Mouse (Mus musculus) monocyte, adult 5-6 weeks (primary cell): Measurements from ENCODE around the gene Nfib. TPM values are rescaled to one million over a fixed set of nuclear protein-coding genes. Genes with fewer than 3 reads are reported as not detected.

ENCODE experiments used
- ATAC-seq: fragments of 153-309, 156-312 bp; replicated peaks from 2 replicates; pipeline ENCODE4 v1.8.0; 2017; ENCODE audit warnings: mild to moderate bottlenecking; ENCODE audit not compliant: low TSS enrichment, insufficient number of reproducible peaks, severe bottlenecking, poor library complexity, low FRiP score
- total RNA-seq: library from RNA; stranded (forward); fragments of 200-1000, 200-491, 200-594 nt; gene quantifications from 3 replicates; pipeline ENCODE4 v1.2.3, GENCODE M21; 2017

The Nfib gene
- total RNA-seq, 1 experiment from 2014 or later, result 0.29 TPM

DNA sequence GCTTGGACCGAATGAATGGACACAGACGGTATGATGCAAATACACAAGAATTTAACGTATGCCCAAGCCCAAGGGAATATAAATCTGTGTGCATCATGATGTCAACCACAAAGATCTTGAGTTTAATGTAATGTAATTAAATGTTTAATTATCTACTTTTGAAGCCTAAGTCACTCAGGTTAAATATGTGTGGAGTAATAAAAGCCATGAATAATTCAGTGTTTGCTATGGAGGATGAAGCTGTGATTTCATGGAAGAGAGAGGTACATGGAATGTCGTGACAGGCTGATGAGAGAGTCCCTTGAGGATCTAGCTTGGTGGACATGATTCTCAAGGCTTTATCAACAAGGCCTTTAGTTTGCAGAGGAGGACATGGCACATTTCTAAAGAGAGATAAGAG lies 67.9 kb downstream of the Nfib start:
- no peak for ATAC-seq

DNA sequence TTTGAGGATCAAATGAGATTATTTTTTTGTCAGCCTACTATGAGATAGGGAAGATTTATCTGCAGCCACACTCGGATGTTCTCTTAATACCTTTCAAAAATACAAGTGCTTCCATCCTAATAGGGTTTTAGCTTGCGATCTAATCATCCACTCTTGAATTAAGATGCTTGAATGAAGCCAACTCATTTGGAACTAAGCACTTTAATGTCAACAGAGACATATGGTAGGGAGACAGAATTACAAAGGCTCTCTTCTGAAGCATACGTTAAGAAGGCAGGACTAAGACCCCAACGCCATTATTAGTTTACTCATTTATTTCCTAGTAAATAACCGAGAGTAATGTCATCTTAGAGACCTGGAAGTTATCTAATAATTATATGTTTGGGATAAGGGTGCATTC lies 68.9 kb downstream of the Nfib start:
- ATAC-seq, result no peak

DNA sequence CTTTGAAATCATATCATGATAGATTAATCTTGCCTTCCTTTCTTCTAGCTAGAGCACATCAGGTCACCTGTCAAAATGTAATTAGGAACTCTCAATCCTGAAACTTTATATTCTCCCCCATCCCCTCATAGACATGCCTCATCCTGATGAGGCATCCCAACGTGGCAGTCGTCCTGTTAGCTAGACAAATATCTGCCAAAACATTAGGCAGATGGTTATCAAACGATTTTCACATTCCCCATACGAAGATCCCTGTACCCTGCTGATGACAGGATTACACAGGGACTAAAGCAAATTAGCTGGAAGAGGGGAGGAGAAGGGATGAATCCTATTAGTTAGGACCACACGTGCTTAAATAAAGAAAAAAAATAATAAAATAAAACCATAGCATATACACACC lies 69.7 kb downstream of the Nfib start:
- ATAC-seq, result no peak

DNA sequence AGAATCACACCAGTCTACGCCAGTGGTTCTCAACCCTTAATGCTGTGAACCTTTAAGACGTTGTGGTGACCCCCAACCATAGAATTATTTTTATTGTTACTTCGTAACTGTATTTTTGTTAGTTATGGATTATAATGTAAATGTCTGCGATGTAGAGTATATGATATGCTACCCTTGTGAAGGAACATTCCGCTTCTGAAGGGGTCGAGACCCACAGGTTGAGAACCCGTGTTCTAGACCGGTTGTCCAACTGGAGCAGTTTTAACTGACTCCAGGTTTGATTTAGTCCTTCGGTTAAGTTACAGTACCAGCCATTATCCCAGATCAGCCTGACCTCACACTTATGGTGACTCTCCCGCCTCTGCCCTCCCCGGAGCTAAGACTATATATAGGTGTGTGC lies 70.4 kb downstream of the Nfib start:
- ATAC-seq, result no peak

DNA sequence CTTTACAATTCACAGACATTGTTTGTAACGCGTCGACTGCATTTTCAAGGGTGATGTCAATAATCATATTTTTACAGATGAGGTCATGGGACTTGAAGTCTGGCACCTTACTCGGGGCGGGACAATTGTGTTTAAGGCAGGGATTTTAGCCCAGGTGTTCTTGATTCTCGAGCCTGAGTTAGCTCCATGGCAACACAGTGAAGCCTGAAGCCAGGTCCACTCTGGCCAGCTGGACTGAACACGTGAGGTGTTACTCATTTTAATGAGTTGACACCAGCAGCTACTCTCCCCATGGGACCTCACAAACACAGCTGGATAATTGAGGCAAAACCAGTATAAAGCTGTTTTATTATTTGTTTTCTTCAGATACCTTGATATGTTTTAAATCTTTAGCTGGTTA lies 71.2 kb downstream of the Nfib start:
- no peak for ATAC-seq

DNA sequence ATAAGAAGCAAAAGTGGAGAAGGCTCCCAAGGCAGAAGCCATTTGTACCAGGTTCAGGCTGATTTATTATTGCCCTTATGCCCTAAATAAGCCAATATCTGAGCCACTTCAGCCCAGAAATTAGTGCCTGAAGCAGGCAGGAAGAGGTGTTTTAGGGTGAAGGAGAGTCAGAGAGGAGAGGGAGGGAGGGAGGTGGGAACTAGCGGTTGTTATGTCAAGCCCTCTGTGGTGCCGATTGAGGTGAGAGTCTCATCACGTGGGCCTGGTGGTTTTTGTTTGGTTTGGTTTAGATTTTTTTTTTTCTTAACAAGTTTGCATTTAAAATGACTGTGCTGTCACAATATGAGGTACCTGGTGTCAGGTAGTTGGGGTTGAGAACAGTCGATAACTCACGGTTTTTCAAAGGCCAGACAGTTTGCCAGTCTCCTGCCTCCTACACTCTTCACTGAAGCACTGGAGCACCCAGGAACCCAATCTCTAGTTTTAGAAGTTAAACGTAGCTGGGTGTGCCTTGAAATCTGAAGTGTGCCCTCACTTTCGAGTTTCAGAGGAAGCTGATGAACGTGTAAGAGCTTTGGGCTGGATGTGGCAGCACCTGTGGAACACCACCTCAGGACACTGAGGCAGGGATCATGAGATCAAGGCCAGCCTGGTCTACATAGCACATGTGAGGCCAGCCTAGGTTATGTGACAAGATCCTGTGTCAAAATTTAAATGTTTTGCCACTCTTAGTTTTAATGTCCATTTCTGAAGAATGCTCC lies 81.1 kb downstream of the Nfib start:
- ATAC-seq, result no peak

DNA sequence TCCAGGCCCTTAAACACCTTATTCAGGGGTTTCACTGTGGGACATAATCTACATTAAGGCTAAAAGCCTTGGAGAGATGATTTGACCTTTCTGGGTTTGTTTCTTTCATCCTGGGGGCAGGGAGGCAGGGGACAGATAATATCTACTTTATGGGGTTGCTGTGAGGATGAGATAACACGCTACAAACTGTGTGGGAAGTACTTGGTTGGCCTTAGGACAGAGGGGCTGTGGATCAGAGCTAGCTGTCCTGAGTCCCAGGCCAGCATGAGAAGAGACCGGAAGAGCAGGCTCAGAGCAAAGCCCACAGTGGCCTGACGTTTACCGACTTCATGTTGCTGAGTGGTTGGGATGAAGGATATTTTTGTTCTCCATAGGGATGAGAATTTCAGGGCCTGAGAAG lies 81.7 kb downstream of the Nfib start:
- ATAC-seq, result no peak

DNA sequence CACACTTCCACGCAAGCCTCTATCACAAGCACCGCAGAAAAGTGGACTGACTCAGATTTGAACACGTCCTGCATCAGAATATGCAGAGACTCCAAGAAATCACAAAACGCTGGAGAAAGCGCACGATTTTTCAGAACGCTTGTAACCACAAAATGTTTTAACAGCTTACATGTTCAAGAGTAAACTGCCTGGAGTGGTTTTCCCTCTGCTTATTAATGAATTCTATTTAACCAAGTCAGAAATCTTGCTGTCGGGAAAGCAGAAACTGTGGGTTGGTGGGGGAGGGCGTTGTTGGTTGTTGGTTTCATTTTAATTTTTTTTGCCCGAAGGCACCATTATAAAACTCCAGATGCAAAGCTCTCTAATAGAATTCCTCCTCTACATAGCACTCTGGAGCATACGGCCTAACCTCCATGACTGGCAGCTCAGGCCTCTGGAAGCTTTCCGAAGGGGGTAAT lies 82.4 kb downstream of the Nfib start:
- no peak for ATAC-seq

DNA sequence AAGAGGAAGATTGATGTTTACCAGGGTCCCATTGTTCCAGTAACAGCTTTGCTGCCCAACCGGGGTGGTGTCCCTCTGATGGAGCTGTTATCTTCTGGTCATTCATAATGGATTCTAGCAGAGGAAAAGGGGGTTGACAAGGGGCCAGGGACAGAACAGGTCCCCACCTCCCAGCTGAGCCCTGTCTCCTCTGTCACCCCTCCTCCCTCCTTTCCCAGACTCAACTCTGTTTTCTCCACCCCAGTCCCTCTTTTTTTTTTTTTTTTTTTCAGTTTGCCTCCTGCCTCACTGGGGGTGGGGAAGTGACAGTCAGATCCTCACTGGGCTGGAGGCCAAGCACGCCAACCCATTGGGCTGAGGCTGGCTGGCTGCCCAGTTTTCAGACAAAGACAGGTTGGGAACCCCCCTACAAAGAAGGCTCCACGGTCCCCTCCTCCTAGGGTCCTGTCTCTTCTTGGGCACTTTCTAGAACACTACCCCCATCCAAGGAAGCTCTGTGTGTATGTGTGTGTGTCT lies 83.2 kb downstream of the Nfib start:
- ATAC-seq, result no peak

DNA sequence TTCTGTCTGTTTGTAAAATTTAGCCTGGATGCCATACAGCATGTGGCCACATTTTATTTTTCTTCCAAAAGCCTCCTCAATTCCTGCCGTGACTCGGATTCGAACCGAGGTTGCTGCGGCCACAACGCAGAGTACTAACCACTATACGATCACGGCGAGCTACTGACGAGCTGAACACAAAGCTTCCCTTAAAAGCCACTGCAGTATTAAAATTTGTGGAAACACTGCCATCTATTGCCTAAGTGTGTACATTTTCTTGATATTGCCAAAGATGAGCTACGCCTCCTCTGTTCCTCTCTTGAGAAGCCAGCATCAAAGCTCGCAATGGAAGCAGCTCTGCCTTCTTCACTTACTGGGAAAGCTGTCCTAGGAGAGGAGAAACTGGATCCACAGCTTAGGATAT lies 86.0 kb downstream of the Nfib start:
- no peak for ATAC-seq

DNA sequence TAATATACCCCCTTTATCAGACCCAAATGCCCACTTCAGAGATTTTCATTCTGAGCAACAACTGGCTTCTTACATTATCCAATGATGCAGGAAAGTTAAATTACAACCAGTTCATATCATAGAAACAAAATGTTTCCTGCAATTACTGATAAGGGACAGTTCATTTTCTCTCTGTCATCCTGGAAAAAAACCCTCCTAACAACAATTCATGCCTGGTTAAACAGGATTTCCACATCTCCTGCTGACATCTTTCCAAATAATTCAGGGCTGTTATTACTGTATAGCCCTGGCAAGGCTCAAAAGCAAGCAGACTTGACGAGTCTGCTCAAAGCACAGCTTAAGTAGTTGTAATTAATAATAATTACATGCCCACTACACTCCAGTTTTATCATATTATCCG lies 86.5 kb downstream of the Nfib start:
- ATAC-seq, result no peak

DNA sequence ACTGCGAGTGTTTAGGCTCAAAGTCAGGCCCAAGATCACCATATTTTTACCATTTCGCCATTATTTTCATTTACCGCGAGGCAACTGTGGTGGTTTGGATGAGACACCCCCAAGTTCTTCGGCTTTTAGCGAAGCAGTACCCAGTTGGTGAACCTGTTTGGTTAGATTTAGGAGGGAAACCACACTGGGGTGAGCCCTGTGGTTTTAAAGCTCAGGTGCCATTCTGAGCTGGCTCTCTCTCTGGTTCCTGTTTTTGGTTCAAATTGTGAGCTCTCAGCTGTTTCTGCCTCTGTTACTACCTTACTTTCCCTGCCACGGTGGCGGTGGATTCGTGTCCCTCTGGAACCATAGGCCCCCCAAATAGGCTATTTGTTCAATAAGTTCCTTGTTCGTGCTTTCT lies 88.3 kb downstream of the Nfib start:
- no peak for ATAC-seq

DNA sequence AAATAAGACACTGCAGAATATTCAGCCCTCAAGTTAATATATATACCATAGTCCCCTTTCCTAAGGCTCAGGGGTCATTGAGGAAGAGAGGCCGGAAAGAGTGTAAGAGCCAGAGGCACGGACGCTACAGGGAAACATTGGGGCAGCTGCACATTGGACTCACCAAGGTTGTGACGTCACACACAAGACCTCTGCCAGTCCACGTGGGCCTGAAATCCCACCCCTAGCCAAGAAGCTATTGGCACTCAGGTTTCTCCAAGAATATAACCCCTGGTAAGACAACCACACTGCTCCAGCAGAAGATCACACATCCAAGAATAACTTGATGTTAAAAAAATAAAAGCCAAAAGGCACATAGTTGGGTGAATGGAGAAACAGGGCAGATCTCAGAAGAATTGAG lies 89.8 kb downstream of the Nfib start:
- ATAC-seq, result no peak

DNA sequence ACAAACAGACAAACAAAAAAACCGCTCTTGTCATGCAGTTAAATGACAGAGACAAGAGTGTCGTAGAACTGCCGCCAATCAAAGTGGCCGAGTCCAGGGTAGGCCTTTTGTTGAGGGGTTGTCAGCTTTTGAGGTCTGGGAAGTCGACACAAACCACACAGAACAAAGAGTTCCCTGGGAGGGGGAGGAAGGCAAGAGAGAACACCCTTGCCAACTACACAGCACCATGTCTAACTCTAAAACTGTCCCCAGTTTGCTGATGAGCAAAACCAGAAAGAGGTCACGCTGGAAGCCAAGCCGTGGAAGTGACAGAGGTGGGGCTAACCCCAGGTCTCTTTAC lies 91.1 kb downstream of the Nfib start:
- no peak for ATAC-seq

DNA sequence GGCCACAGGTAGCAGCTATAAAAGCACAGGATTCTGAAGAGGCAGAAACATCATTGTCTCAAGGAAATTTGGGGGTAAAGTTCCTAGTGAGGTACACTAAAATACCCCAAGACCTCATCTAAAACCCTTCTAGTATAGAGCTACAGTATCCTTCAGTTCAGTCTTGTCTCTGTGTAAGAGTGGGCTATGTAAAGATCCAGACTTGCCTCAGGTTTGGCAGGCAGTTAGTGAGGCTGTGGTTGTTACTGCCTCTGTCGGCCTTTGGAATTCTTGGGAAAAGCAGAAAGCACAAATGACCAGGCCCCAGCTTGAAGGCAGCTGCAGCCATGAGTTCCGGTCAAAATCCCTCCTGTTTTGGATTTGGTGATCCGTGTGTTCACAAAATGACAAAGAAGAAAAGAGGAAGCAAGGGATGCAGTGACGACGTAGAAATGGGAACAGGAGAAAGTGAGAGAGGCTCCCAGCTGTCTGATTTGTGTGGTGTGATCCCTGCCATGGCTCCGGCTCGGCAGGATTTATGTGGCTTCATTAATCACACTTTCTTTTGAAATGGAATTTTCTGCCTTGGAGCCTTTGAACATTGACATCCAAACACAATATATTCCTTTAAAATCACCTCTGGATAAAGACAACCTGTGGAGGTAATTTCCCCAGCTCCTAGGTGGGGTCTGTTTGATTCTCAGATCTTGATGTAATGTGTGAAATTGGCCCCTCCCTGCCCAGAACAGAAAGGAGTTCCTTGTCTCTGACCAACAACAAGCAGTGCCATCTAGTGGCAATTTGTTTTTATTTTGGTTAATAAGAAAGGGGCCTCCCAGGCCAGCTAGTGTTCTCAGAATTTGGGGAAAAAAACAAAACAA lies 91.7 kb downstream of the Nfib start:
- no peak for ATAC-seq

DNA sequence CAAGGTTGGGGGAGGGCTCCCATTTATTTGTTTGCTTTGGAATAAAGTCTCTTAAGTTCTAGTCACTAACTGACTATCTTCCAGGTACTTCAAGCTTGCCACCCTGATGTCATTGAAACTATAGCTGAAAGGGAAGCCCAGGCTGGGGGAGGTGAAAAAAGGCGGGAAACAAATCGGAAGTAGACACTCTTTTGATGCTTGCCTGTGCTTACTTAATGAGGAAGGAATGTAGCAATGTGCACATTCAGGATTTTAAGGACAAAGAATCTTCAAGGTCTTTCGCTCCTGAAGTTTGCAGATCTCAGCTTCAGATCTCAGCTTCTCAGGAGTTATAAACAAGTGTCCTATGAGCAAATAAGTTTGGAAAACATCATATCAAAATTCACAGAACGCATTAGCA lies 95.9 kb downstream of the Nfib start:
- no peak for ATAC-seq

DNA sequence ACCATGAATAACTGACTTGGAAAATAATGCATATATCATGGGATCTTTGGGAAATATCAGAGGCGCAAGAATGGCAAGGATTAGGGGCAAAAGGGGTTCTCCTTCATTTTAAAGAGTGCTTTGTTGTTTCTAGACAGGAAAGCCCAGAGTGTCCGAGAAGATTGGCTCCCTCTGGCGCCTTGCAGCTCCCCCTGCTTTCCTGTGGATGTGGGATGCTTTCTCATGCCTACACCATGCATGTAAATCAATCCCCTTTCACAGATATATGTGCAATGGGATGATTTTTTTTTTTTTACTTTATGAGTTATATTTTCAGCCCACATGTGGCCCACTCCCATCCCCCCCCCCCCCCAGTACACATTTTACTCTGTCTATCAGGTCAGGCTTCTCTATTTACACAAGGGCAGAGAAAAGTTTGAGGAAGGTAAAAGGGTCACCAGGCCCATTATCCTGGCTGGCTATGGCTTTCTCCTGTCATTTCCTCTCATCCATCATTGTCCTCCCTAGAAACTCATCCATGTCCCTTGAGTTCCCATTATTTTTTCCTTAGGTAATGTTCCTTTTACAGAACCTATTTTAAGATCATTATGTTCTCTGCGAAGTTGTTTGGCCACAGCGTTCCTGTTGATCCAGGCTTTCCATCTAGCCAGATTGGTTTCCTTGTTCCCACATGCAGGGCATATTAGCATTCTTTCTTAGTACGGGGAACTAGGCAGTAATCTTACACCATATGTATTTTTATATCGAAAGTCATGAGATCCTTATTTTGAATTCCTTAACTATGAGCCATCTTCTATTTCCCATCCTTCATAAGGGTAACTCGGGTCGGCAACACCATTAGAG lies 96.6 kb downstream of the Nfib start:
- no peak for ATAC-seq

DNA sequence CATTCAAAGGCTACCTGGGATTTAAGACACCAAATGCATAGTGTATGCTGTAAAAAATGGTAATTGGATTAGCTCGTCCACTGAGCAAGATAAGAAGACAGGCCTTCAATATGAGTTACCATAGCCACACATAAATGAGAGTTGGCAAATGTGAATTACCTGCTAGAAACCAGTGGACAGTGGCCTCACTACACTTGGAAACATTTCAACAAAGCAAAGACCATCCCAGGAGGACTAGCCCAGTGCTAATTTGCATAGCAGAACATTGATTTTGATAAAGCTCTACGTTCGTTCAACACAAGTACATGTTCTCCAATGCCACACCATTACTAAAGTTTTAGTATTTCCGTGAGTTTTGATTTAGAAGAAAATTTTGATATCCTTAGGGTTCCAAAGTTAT lies 98.3 kb downstream of the Nfib start:
- no peak for ATAC-seq

DNA sequence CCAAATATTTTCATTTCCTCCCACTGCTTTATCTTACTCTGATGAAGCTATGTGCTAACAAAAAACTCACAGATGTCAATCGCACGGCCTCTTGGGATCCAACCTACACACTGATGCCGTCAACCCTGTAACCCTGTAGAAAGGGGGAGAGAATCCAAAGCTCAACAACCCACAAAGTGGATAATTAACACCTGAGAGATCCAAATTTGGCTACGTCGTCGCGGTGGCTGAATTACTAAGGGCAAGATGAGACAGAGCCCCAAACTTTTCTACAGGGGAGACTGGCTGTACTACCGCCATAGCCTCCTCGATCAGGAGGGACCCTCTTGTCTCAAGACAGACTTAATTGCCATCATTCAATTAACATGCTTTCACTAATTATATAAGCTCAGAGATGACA lies 99.2 kb downstream of the Nfib start:
- no peak for ATAC-seq
